Mouse (Mus musculus) forebrain, postnatal 0 days (tissue): ENCODE data around the gene Nedd1. TPM values are rescaled to one million over a fixed set of nuclear protein-coding genes. Genes with fewer than 3 reads are reported as not detected.

ENCODE experiments used
- ATAC-seq: fragments of 200-750 bp; cut with Nextera tagmentation; 2 replicates; pipeline ENCODE4 v1.8.0; 2017; ENCODE audit warnings: mild to moderate bottlenecking, moderate library complexity
- DNase-seq: peaks from one replicate; pipeline ENCODE4 v3.0.0-alpha.2; 2015
- H3K27ac ChIP-seq: fragments of 300-500 bp; sonication (generic); 2 replicates; pipeline ENCODE4 v1.5.1; 2014; ENCODE audit warnings: low read depth, mild to moderate bottlenecking, antibody characterized with exemption, low read length, moderate library complexity, mixed read lengths
- H3K27me3 ChIP-seq: fragments of 300-500 bp; sonication (generic); 2 replicates; pipeline ENCODE4 v1.6.1; 2014; ENCODE audit warnings: mild to moderate bottlenecking, low read length, mixed read lengths; ENCODE audit not compliant: insufficient read depth
- H3K36me3 ChIP-seq: fragments of 300-500 bp; sonication (generic); 2 replicates; pipeline ENCODE4 v1.6.1; 2014; ENCODE audit warnings: mild to moderate bottlenecking, moderate library complexity; ENCODE audit not compliant: insufficient read depth
- H3K4me1 ChIP-seq: fragments of 300-500 bp; sonication (generic); 2 replicates; pipeline ENCODE4 v1.6.1; 2014; ENCODE audit warnings: antibody characterized with exemption; ENCODE audit not compliant: insufficient read depth
- H3K4me2 ChIP-seq: fragments of 300-500 bp; sonication (generic); 2 replicates; pipeline ENCODE4 v1.6.1; 2014; ENCODE audit warnings: low read depth, mild to moderate bottlenecking, moderate library complexity
- H3K4me3 ChIP-seq: fragments of 300-500 bp; sonication (generic); 2 replicates; pipeline ENCODE4 v1.5.1; 2014; ENCODE audit warnings: low read depth, low read length, mixed read lengths
- H3K9ac ChIP-seq: fragments of 300-500 bp; sonication (generic); 2 replicates; pipeline ENCODE4 v1.6.1; 2014; ENCODE audit warnings: mild to moderate bottlenecking
- H3K9me3 ChIP-seq: fragments of 300-500 bp; sonication (generic); 2 replicates; pipeline ENCODE4 v1.6.1; 2016; ENCODE audit warnings: low read length
- CTCF ChIP-seq: sonication (generic); IDR thresholded peaks from 2 replicates; pipeline ENCODE4 v1.5.1; 2016; ENCODE audit warnings: antibody characterized with exemption, control low read depth, low read depth
- WGBS: fragments of 180-500 bp; shearing (Covaris S2); extraction: QIAGEN DNeasy Blood & Tissue Kit; methylation state at CpG from one replicate; pipeline ENCODE4 v1.1.7; 2014; 5-methylcytosine and 5-hydroxymethylcytosine counted together
- polyA plus RNA-seq: library from polyadenylated mRNA; unstranded; fragments of >200 nt; fragmentation: Nextera tagmentation; extraction: Ambion mirVana; gene quantifications from 2 replicates; pipeline ENCODE4 v1.2.1, GENCODE M21; 2015
- total RNA-seq: library from RNA; depleted of rRNA; stranded (reverse); fragments of >200 nt; gene quantifications from 2 replicates; pipeline ENCODE4 v1.2.3, GENCODE M21; 2014

The Nedd1 gene
- total and polyA plus RNA-seq, 2 experiments from 2014 or later, result 6.4 to 8.9 TPM

DNA sequence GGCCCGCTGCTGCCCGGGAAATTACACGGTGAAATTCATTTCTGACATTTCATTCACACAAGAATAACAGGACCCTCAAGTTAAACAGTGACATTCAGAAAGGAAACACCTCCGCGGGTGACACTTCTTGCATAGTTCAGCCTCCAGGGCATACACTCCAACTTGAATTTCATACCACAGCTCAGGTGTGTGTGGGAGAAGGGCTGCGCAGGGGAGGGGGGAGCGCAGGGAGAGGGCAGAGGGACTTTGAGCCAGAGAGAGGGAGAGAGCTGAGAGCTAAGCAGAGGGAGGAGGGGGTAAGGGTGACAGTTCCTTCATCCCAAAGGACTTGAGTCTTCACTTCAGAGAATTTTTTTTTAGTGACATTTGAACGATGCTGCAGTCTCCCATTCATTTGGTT is 78.2 kb downstream of the Nedd1 start:
- no peak for ATAC-seq
- Histone ChIP-seq H3K36me3 (no peaks in the 10 kb centered on the region), H3K9ac (no peak overlapping the region), H3K27ac (no peak overlapping the region), H3K4me2 (no peak overlapping the region), H3K27me3 (no peaks in the 10 kb centered on the region), H3K4me3 (no peak overlapping the region), H3K4me1 (no peaks in the 10 kb centered on the region), H3K9me3 (no peaks in the 10 kb centered on the region)
- no peak for DNase-seq
- TF ChIP-seq CTCF, result no peak
- WGBS, result 69% methylated on average over 8 of the region's 8 CpGs

DNA sequence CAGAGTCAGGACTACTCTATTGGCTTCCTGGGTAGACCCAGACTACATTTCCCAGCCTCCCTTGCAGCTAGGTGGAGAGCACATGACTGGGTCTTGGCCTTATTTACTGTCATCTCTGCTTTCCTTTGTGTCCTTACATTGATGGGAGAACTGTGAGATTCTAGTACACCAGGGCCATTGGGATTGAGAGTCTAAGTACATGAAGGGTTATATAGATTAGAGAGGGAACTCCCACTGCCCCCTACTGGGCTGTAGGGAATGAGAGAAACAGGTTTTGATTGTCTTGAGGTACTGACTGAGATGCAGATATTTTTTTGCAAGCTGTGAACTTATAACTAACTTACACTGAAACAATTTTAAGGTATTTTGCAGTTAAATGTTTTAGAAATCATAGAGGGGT is 81.2 kb downstream of the Nedd1 start:
- Histone ChIP-seq H3K9ac (no peak overlapping the region), H3K4me2 (no peak overlapping the region), H3K4me1 (no peaks in the 10 kb centered on the region), H3K36me3 (no peaks in the 10 kb centered on the region), H3K27ac (no peak overlapping the region), H3K9me3 (peaks cover 8% of the 10 kb centered on the region; the same call in 1 of the 2 replicates), H3K27me3 (no peaks in the 10 kb centered on the region), H3K4me3 (no peak overlapping the region)
- DNase-seq (no peak), ATAC-seq (no peak)
- TF ChIP-seq CTCF, result peak; percentile 9; the same call in 1 of the 2 replicates
